Mouse (Mus musculus) regulatory T cell (primary cell): ENCODE measurements around the gene Ndufb7.
"Not testable (repeated sequence)": the region's sequence is repeated elsewhere in the genome, so short reads cannot be mapped to it uniquely, and the experiment has no call there.

Experiments
- in situ Hi-C: fragments of 300-600 bp; cut with MboI, MseI; formaldehyde crosslinking; loops from one replicate; pipeline ENCODE4 v1.15.1; 2025; ENCODE audit warnings: high pct_unique_total_duplicates

Ndufb7 gene

DNA sequence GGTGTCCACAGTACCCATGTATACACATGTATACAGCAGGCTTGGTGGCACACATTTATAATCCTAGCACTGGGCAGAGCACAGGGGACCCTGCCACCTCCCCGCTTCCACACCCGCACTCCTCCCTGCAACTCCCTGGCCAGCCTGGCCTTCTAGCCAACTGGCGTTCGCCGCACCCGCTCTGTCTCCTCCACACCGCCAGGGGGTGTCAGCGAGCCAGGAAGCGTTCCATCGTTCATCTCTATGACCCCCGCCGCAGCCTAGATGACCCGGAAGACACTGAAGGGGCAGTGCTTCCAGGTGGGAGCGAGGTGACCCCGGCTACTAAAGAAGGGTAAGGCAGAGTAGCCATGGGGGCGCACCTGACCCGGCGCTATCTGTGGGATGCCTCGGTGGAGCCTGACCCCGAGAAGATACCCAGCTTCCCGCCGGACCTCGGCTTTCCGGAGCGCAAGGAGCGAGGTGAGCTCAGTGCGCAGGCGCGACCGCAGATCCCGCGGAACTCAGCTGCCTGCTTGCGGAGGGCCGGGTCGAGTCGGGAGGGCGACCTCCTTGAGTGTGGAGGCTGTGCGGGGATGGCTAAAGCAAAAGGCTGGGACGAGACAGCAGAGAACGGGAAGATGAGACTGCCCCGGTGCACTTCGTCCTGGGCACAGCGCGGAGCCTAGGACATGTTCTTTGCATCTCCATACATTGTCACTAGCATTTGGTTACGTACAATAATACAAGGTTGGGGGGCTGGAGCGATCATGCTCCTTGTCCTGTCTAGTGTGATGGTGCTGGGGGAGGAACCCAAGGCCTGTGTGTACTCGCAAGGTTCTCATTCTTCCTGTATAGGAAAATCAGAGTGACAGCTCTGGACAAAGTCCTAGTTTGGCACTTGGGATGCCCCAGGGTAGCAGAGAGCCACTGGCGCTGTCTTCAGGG is at the start of gene Ndufb7:
TSS of gene Ndufb7 (plus strand) at position 203 of the 927 bp plus-strand sequence.
- in situ Hi-C loops: no loop called here

DNA sequence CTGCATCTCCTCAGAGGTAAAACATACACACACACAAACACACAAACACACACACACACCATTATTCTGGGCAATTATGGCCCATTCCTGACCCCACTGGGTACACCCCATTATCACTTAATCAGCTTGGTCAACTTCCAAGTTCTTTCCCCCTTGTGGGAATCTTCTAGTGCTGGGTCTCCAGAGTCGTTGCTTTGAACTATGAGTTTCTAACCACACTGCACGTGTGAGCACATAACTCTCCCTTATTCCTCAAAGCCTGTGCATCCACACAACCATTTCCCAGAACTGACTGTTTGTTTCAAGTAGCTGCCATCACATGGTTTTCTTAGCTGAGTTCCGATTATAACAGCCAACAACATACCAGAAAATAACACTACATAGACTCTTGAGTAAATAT is 46.0 kb upstream of the Ndufb7 start:
- in situ Hi-C loops: no loop called here

DNA sequence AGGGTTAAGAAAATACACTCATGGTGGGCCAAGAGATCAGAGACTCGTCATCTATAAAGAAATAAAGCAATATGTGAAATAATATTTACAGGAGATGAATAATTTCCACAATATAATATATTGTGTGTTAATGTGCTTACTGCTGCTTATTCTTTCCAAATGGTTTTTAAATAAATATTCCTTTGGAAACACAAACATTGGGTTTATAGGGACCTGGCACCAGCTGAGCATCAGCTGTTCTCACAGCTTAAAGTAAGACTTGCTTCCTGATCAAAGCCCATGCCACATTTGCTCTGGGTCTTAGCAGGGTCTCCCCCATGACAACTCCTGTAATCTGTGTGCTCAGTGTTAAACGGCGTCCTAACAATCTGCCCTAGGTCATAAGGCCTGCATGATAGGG is 45.6 kb upstream of the Ndufb7 start:
- in situ Hi-C loops: not testable (repeated sequence)

DNA sequence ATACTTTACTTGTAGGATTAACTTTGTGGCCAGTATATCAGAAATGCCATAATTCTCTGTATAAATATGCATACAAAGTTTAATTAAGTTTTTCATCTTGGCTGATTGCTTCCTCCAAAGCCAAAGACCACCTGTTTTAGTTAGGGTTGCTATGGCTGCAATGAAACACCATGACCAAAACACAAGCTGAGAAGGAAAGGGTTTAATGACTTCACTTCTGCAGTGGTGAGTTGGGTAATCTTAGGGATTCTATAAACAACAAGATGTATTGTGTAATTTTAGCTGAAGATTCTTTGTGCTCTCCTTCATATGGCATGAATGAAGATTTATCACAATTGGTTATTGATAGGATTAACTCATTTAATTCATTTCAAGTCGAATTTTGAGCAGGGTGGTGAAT is 45.2 kb upstream of the Ndufb7 start:
- in situ Hi-C loops: no loop called here

DNA sequence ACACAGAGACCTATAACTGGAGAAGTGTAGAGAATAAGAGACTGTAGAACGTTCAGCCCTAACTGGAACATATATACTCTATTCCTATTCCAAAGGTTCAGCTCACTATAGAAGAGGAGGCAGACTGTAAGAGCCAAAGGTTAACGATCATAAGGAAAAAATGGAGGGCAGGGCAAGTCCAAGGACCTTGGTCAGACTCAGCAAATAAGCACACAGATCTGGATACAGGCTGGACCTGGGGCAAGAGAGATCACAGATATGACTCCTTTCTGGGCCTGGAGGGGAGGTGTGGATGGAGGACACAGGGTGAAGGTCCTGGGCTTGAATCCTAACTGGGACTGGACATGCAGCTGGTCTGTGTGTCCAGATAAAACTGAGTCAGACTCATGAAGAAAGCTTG is 31.7 kb upstream of the Ndufb7 start:
- in situ Hi-C loops: no loop called here

DNA sequence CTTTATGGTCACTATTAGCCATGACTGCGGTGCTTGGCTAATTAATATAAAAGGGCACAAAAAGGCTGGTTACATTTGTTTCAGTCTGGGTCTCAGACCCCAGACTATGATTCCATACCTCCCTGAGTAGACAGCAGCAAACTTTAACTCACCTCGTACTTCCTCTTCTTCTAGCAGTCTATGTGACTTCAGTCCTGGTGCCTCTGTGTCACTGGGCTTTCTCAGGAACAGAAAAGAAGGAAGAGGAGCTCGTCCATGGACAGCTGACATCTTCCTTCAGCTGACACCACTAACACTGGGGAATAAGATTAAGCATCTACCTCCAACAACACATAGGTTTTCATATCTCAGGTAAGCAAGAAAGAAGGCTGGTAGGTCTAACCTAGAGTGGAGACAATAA is 30.7 kb upstream of the Ndufb7 start, which contains the start of gene Olfr370:
TSS of gene Olfr370 (plus strand) at position 45 of the 400 bp plus-strand sequence.
- in situ Hi-C loops: no loop called here

DNA sequence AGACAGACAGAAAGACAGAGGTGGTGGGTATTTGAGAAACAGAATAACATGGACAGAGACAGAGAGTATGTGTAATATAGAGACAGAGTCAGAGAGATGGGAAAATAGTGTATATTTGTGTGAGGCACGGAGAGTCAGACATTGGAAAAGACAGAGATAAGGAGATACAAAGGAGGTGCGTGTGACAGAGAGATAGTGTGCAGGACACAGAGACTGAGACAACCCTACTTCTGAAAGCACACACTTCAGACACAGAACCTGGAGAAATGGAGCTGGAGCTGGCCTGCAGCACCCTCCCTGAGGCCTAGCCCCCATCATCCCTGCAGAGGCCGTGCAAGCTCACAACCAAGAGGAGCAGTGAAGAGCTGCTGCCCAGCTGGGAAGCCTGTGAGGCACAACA is 3.8 kb upstream of the Ndufb7 start:
- in situ Hi-C loops: no loop called here

DNA sequence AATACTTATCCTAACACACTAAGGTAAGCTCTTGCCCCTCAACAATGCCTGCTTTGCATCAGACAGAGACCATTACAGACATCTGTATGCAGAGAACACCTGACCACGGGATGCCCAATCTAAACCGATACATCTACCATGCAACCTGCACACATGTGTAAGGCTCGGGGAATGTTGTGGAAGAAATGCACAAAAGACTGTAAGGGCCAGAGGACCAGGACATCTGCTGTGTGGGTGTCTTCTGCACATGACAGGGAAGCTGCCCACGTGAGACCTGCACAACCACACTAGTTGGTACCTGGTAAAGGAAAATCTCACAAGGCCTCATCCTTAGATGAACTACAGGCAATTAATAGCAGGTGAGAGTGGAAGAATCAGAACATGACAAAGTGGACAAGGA is 3.2 kb upstream of the Ndufb7 start:
- in situ Hi-C loops: no loop called here

DNA sequence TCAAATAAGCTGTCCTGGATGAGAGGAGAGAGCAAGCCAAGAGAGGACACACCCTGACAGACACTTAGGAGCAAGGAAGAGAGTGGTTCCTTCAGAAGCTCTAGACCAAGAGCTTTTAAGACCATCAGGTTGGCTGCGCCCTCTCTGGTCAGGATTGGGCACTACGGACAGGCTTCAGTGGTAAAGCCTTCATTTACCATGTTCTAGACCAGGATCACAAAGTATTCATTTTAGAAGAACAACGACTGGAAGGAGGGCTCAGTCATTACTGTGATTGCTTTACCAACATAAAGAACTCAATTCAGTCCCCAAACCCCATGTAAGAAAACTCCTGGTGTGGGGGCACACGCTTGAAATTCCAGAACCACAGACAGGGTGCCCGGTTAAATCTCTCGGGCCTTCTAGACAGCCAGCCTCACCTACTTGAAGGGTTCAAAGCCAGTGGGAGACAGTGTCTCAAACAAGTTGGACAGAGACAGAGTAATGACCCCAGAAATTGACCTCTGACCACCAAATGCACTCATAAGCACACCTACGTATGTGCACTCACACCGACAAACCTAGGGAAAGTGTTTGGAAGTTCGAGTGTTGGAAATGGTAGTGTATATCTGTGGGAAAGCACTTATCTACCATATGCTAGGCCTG is 618 bp upstream of the Ndufb7 start:
- in situ Hi-C loops: no loop called here

DNA sequence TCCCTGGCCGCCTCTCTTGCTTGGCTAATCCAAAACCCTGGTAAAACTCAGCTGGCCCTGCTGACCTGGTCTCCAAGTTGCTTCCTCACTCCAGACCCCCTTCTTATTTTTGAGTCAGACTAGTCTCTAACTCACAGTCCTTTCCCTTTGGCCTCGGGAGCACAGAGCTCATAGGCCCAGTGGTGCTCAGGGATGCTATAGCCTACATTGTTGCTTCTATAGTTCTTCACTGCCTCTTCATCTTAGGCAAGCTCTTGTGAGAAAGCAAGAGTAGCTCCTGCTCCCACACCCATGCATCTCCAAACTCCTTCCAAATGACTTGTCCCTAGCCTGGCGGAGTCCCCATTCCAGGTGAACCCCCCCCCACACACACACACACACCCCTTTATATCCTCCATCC is 1.2 kb downstream of the Ndufb7 start:
- in situ Hi-C loops: no loop called here

DNA sequence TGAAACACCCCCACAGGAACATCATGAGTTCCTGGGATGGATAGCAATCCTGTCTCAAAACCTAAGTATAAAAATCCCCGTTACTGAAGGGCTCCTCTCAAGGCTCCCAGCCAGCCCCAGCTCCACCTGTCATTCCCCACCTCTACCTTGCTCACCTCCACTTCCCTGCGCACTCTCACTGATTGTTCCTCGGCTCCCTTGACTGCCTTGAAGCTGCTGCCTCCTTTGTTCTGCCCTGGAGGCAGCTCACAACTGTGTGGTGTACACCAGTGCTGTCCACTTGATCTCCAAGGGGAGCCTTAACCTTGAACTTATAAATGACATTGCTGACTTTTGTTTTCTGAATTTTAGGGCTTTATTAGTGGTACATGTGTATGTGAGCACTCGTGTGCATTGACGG is 1.7 kb downstream of the Ndufb7 start:
- in situ Hi-C loops: no loop called here

DNA sequence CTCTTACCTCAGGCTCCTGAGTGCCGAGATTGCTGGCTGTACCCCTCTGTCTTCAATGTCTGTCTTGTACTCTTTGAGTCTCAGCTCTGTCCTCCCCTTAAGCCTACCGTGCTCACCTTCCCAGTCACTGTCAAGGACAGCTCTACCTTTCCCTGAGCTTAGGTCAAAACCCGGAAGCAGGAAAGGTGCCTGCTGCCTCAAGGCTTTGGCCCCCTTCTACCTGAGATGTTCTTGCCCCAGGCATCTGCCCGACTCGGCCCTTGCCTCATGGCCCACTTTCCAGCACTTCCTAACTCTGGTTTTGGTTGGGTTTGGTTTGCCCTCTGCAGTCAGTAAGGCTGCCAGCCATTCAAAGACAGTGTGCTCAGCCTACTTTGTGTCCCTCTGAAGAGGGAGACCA is 2.3 kb downstream of the Ndufb7 start:
- in situ Hi-C loops: no loop called here

DNA sequence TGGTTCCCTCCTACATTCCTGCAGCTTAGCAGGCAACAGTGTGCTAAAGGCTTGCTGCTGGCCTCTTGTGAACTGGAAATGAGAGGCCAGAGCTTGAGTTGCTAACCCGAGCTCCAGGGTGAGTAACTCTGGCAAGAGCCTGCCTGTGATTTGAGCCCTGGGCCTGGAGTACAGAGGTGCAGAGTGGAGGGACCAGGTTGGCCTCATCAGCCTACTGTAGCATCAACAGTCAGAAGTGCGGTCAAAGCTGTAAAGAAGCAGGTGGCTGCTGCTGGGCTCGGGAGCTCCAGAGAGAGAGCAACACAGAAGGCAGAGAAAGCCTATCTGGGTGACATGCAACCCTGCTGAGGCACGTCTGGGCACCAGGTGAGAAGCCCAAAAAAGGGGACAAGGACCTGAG is 2.7 kb downstream of the Ndufb7 start:
- in situ Hi-C loops: no loop called here

DNA sequence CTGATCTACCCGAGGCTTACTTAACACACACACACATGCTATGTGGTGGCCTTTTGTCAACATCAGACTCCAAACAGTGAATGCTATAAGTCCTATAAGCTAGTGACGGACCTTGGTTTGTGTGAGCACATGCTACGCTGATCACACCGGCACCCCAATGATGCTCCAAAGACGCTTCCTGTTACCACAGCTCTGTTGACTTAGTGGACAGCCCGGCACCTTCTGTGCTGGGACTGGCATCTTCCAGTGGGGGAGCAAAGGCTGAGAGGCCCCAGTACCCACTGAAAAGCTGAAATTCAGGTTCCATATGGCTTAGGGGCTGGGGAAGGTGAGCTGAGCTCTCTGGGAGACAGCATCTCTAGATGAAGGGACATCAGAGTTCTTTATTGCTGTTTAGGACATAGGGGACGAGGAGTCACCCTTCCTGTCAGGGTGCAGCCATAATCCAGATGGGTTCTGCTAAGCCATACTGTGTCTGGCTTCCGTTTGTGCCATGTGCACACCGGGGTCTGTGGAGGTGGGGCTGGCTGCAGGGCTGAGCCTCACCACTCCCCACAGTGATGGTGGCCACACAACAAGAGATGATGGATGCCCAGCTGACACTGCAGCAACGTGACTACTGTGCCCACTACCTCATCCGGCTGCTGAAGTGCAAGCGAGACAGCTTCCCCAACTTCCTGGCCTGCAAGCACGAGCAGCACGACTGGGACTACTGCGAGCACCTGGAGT is 4.0 kb downstream of the Ndufb7 start:
- in situ Hi-C loops: loop anchor here (10.0 kb wide), 1 partner anchor 236 kb away; the partner anchor contains the start of gene Elmod2

DNA sequence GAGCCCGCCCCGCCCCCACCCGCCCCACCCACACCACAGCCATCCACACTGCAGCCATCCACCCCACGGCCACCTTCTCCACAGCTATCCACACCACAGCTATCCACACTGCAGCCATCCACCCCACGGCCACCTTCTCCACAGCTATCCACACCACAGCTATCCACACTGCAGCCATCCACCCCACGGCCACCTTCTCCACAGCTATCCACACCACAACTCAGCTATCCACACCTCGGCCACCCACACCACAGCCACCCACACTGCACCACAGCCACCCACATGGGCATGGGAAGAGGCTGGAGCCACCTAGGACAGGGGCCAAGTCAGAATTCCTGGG is 4.5 kb downstream of the Ndufb7 start:
- in situ Hi-C loops: loop anchor here (10.0 kb wide), 1 partner anchor 236 kb away; the partner anchor contains the start of gene Elmod2

DNA sequence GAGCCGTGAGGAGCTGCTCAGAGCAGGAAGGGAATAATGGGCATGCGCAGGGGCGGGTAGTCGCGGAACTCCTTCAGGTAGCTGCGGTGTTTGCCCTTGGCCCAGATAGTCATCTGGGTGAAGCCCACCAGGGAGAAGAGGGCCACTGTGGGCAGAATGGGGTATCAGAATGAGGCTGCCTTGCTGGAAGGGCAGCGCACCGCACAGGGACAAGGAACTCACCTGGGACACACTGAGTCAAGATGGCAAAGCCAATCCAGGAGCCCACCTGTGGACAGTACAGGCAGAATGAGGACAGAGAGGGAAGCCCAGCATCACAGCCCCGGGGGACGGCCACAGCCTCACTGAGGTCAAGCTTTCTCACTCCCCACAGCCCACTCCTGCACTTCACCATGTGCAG is 5.3 kb downstream of the Ndufb7 start:
- in situ Hi-C loops: loop anchor here (10.0 kb wide), 1 partner anchor 237 kb away; the partner anchor contains the start of gene Elmod2

DNA sequence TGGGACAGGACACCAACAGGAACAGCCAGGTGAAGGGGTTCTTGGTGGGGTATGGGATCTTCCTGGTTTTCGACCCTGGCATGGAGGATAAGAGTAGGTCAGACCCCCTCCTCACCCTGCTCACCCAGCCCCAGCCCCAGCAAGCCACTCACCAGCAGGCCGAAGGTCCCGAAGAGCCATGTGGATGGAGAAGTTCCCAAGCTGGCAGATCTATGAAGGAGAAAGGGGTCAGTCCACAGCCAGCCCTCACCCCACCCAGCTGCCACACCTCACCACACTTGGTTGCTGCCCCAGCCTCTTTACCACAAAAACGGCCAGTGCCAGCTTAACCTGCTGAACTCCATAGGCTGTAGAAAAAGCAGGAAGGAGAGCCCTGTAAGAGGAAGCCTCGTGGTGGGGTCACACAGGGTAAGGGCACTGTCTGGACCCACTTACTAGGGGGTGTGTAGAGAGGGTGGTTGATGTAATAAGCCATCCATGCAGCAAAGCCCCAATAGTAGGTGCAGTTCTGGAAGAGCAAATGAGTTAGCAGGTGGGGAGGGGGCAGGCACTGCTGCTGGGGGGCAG is 5.9 kb downstream of the Ndufb7 start:
- in situ Hi-C loops: loop anchor here (10.0 kb wide), 1 partner anchor 238 kb away; the partner anchor contains the start of gene Elmod2

DNA sequence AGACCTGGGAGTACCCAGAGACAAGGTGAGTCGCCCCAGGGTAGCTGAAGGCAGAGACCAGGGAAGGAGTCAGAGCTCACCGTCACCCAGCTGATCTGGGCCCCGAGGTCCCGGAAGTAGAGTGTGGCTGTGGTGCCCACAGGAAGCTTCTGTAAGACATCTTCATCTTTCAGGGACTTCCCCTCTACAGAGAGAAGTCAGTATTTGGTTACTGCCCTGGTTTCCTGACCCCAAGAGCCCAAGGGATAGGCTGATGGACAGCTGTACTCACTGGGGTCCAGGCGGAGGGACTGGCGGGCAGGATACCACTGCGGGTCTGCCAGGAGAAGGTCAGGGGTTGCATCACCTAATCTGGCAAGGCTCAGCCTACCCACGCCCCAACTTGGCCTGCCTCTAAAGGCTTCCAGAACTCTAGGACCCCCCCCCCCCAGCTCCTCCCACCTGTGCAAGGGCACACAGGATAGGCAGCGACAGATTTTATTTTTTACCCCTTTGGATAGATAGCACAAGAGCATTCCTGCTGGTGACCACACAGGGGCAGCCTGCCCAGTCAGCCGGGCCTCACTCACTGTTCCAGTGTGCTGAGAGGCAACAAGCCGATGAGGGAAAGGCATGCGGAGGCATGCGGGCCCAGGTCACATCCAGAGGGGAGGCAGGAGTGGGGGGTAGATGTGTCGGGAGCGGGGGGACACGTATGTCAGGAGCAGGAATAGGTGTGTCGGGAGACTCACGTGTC is 6.8 kb downstream of the Ndufb7 start:
- in situ Hi-C loops: loop anchor here (10.0 kb wide), 1 partner anchor 239 kb away; the partner anchor contains the start of gene Elmod2

DNA sequence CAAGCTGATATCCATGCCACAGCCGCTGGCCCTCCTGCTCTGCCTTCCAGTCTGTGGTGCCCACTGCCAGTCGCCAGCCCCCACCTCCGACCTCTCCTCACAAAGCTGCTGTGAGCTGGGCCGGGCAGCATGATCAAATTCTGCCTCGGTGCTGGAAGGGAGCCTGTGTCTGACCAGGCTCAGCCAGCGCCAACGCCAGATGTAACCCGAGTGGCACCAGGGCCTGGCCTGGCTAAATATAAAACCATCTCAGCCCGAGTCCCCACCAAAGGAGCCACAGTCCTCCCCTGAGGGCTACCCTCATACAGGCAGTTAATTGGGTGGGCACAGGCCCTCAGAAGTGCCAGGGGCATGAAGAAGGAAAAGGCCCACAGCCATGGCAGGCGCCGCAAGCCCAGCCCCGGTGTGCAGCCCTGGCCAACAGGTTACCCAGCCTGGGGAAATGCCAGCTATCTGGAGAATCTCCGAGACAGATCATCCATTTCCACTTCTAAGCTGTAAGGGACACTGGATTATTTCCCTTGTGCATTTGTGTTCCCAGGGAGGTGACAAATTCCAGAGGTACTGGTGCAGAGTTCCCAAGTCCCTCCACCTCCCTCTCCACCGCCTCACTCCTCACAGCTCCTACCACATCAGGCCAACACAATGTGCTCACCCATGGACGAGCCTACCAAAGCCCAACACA is 8.3 kb downstream of the Ndufb7 start:
- in situ Hi-C loops: loop anchor here (10.0 kb wide), 1 partner anchor 240 kb away; the partner anchor contains the start of gene Elmod2
